Mouse (Mus musculus): ENCODE measurements around the gene Actl10. TPM values are rescaled to one million over a fixed set of nuclear protein-coding genes. Genes with fewer than 3 reads are reported as not detected.

Gene Actl10
- polyA plus RNA-seq, 1 experiment = not detected

GRCm38 (mm10) chr2:154525285-154525684 is 26.3 kb upstream of the Actl10 start:
- TF ChIP-seq POLR2A (IDR thresholded peaks at IDR 0.05; ENCODE audit: insufficient read depth, low read depth, low read length) (no peak), CTCF (IDR thresholded peaks at IDR 0.05; ENCODE audit: insufficient read depth, low read depth, low read length) (no peak)
- 86% methylated on average over 2 of the region's 2 CpGs for WGBS
- no peak overlapping the region for H3K4me3 ChIP-seq (ENCODE audit: insufficient read depth, low read depth, low read length)
- no peaks in the 10 kb centered on the region for H3K4me1 ChIP-seq (ENCODE audit: control insufficient read depth, insufficient read depth, low read length)
- H3K27ac ChIP-seq (ENCODE audit: insufficient read depth, low read depth, low read length) = no peak overlapping the region

GRCm38 (mm10) chr2:154526531-154526930 is 25.0 kb upstream of the Actl10 start:
- 46% methylated on average over 3 of the region's 3 CpGs for WGBS
- no peaks in the 10 kb centered on the region for H3K4me1 ChIP-seq (ENCODE audit: control insufficient read depth, insufficient read depth, low read length)
- H3K27ac ChIP-seq (ENCODE audit: insufficient read depth, low read depth, low read length) = no peak overlapping the region
- no peak for TF ChIP-seq CTCF (IDR thresholded peaks at IDR 0.05; ENCODE audit: insufficient read depth, low read depth, low read length)
- TF ChIP-seq POLR2A (IDR thresholded peaks at IDR 0.05; ENCODE audit: insufficient read depth, low read depth, low read length) = no peak
- H3K4me3 ChIP-seq (ENCODE audit: insufficient read depth, low read depth, low read length) = no peak overlapping the region

GRCm38 (mm10) chr2:154532888-154533287 is 18.7 kb upstream of the Actl10 start:
- no peak overlapping the region for H3K4me3 ChIP-seq (ENCODE audit: insufficient read depth, low read depth, low read length)
- WGBS = 53% methylated on average over 3 of the region's 3 CpGs
- no peak overlapping the region for H3K27ac ChIP-seq (ENCODE audit: insufficient read depth, low read depth, low read length)
- TF ChIP-seq CTCF (IDR thresholded peaks at IDR 0.05; ENCODE audit: insufficient read depth, low read depth, low read length) (no peak), POLR2A (IDR thresholded peaks at IDR 0.05; ENCODE audit: insufficient read depth, low read depth, low read length) (no peak)
- no peaks in the 10 kb centered on the region for H3K4me1 ChIP-seq (ENCODE audit: control insufficient read depth, insufficient read depth, low read length)

GRCm38 (mm10) chr2:154534704-154535270 is 16.8 kb upstream of the Actl10 start:
- 97% methylated on average over 12 of the region's 12 CpGs for WGBS
- no peak for TF ChIP-seq POLR2A (IDR thresholded peaks at IDR 0.05; ENCODE audit: insufficient read depth, low read depth, low read length)
- no peak for TF ChIP-seq CTCF (IDR thresholded peaks at IDR 0.05; ENCODE audit: insufficient read depth, low read depth, low read length)
- Histone ChIP-seq H3K4me1 (ENCODE audit: control insufficient read depth, insufficient read depth, low read length) (peaks cover 4% of the 10 kb centered on the region; the same call in 1 of the 2 replicates), H3K27ac (ENCODE audit: insufficient read depth, low read depth, low read length) (no peak overlapping the region), H3K4me3 (ENCODE audit: insufficient read depth, low read depth, low read length) (no peak overlapping the region)

GRCm38 (mm10) chr2:154538310-154538709 is 13.3 kb upstream of the Actl10 start:
- WGBS = 42% methylated on average over 2 of the region's 2 CpGs
- H3K27ac ChIP-seq (ENCODE audit: insufficient read depth, low read depth, low read length) = no peak overlapping the region

GRCm38 (mm10) chr2:154538710-154539109 is 12.9 kb upstream of the Actl10 start:
- H3K4me1 ChIP-seq (ENCODE audit: control insufficient read depth, insufficient read depth, low read length) = peaks cover 8% of the 10 kb centered on the region
- no peak for TF ChIP-seq CTCF (IDR thresholded peaks at IDR 0.05; ENCODE audit: insufficient read depth, low read depth, low read length)
- no peak for TF ChIP-seq POLR2A (IDR thresholded peaks at IDR 0.05; ENCODE audit: insufficient read depth, low read depth, low read length)
- no peak overlapping the region for H3K4me3 ChIP-seq (ENCODE audit: insufficient read depth, low read depth, low read length)
- WGBS = 41% methylated on average over 3 of the region's 3 CpGs
- H3K27ac ChIP-seq (ENCODE audit: insufficient read depth, low read depth, low read length) = no peak overlapping the region

More at GRCm38 (mm10) chr2:154538310-154538709, 13.3 kb upstream of the Actl10 start:
- no peak overlapping the region for H3K4me3 ChIP-seq (ENCODE audit: insufficient read depth, low read depth, low read length)
- TF ChIP-seq CTCF (IDR thresholded peaks at IDR 0.05; ENCODE audit: insufficient read depth, low read depth, low read length) (no peak), POLR2A (IDR thresholded peaks at IDR 0.05; ENCODE audit: insufficient read depth, low read depth, low read length) (no peak)
- H3K4me1 ChIP-seq (ENCODE audit: control insufficient read depth, insufficient read depth, low read length) = peaks cover 4% of the 10 kb centered on the region; the same call in 1 of the 2 replicates

- 70% methylated on average over 3 of the region's 3 CpGs for WGBS
- H3K4me1 ChIP-seq (ENCODE audit: control insufficient read depth, insufficient read depth, low read length) = peaks cover 18% of the 10 kb centered on the region
- H3K4me3 ChIP-seq (ENCODE audit: insufficient read depth, low read depth, low read length) = no peak overlapping the region
- no peak for TF ChIP-seq POLR2A (IDR thresholded peaks at IDR 0.05; ENCODE audit: insufficient read depth, low read depth, low read length)
- no peak for TF ChIP-seq CTCF (IDR thresholded peaks at IDR 0.05; ENCODE audit: insufficient read depth, low read depth, low read length)
- H3K27ac ChIP-seq (ENCODE audit: insufficient read depth, low read depth, low read length) = no peak overlapping the region
Measured at GRCm38 (mm10) chr2:154539720-154540119, 11.9 kb upstream of the Actl10 start.

- 90% methylated on average over 2 of the region's 2 CpGs for WGBS
- Histone ChIP-seq H3K27ac (ENCODE audit: insufficient read depth, low read depth, low read length) (no peak overlapping the region), H3K4me1 (ENCODE audit: control insufficient read depth, insufficient read depth, low read length) (peaks cover 20% of the 10 kb centered on the region), H3K4me3 (ENCODE audit: insufficient read depth, low read depth, low read length) (no peak overlapping the region)
- TF ChIP-seq POLR2A (IDR thresholded peaks at IDR 0.05; ENCODE audit: insufficient read depth, low read depth, low read length) (no peak), CTCF (IDR thresholded peaks at IDR 0.05; ENCODE audit: insufficient read depth, low read depth, low read length) (no peak)
Measured at GRCm38 (mm10) chr2:154541630-154542029, 9.9 kb upstream of the Actl10 start.

- 52% methylated on average over 9 of the region's 9 CpGs for WGBS
- TF ChIP-seq CTCF (IDR thresholded peaks at IDR 0.05; ENCODE audit: insufficient read depth, low read depth, low read length) (no peak), POLR2A (IDR thresholded peaks at IDR 0.05; ENCODE audit: insufficient read depth, low read depth, low read length) (no peak)
- Histone ChIP-seq H3K27ac (ENCODE audit: insufficient read depth, low read depth, low read length) (peak overlapping the region; percentile 59), H3K4me1 (ENCODE audit: control insufficient read depth, insufficient read depth, low read length) (peaks cover 18% of the 10 kb centered on the region), H3K4me3 (ENCODE audit: insufficient read depth, low read depth, low read length) (no peak overlapping the region)
Measured at GRCm38 (mm10) chr2:154543567-154544347, 7.8 kb upstream of the Actl10 start.

Measured in olfactory bulb, adult 2 months (tissue).